Mouse (Mus musculus) small intestine, adult 2 months (tissue): ENCODE results near the gene Ass1. TPM values are rescaled to one million over a fixed set of nuclear protein-coding genes. Genes with fewer than 3 reads are reported as not detected.

Experiments used
- H3K27ac ChIP-seq: fragments of 200-500 bp; 2 replicates; pipeline ENCODE4 v1.5.1; 2012; ENCODE audit warnings: low read depth, low read length, control low read depth, inconsistent platforms; ENCODE audit not compliant: insufficient read depth
- H3K27me3 ChIP-seq: fragments of 200-500 bp; 2 replicates; pipeline ENCODE4 v1.6.1; 2012; ENCODE audit warnings: mild to moderate bottlenecking, moderate library complexity, low read length, inconsistent platforms; ENCODE audit not compliant: control insufficient read depth, insufficient read depth
- H3K36me3 ChIP-seq: fragments of 200-500 bp; 2 replicates; pipeline ENCODE4 v1.6.1; 2012; ENCODE audit warnings: mild to moderate bottlenecking, low read length, control low read depth, inconsistent platforms; ENCODE audit not compliant: control insufficient read depth, insufficient read depth
- H3K4me1 ChIP-seq: fragments of 200-500 bp; 2 replicates; pipeline ENCODE4 v1.6.1; 2012; ENCODE audit warnings: low read length, inconsistent platforms, mixed read lengths; ENCODE audit not compliant: control insufficient read depth, insufficient read depth, insufficient read length
- H3K4me3 ChIP-seq: fragments of 200-500 bp; 2 replicates; pipeline ENCODE4 v1.5.1; 2012; ENCODE audit warnings: low read depth, mild to moderate bottlenecking, control low read depth, inconsistent platforms, low read length, moderate library complexity
- CTCF ChIP-seq: fragments of 200-500 bp; IDR thresholded peaks from 2 replicates; pipeline ENCODE4 v1.5.1; 2012; ENCODE audit warnings: low read depth, mild to moderate bottlenecking, control low read depth, inconsistent platforms, low read length, moderate library complexity, mixed read lengths; ENCODE audit not compliant: insufficient replicate concordance, insufficient read length; ENCODE audit errors: extremely low read depth
- POLR2A ChIP-seq: fragments of 200-500 bp; IDR thresholded peaks from 2 replicates; pipeline ENCODE4 v1.6.1; 2012; ENCODE audit warnings: low read depth, mild to moderate bottlenecking, control low read depth, inconsistent platforms, low read length, moderate library complexity
- WGBS: fragments of 180-500 bp; shearing (Covaris S2); methylation state at CpG from one replicate; pipeline ENCODE4 v1.1.7; 2018; 5-methylcytosine and 5-hydroxymethylcytosine counted together
- polyA plus RNA-seq: library from polyadenylated mRNA; depleted of rRNA; stranded (reverse); fragments of >200 nt; gene quantifications from 2 replicates; pipeline ENCODE4 v1.2.3, GENCODE M21; 2012

Gene Ass1
- polyA plus RNA-seq, 1 experiment, result 5.2 TPM

GRCm38 (mm10) chr2:31458989-31459936, 10.7 kb upstream of the Ass1 start:
- 17% methylated on average over 16 of the region's 16 CpGs for WGBS
- no peak for TF ChIP-seq CTCF
- no peak for TF ChIP-seq POLR2A
- H3K4me1 ChIP-seq, result peaks cover 9% of the 10 kb centered on the region
- no peaks in the 10 kb centered on the region for H3K36me3 ChIP-seq
- peaks cover 11% of the 10 kb centered on the region; the same call in 1 of the 2 replicates for H3K27me3 ChIP-seq
- no peak overlapping the region for H3K4me3 ChIP-seq
- H3K27ac ChIP-seq, result no peak overlapping the region

GRCm38 (mm10) chr2:31460025-31460571, 9.9 kb upstream of the Ass1 start:
- Histone ChIP-seq H3K4me1 (peaks cover 9% of the 10 kb centered on the region), H3K36me3 (no peaks in the 10 kb centered on the region), H3K27me3 (peaks cover 11% of the 10 kb centered on the region; the same call in 1 of the 2 replicates), H3K27ac (no peak overlapping the region), H3K4me3 (peak overlapping the region; percentile 55)
- 9% methylated on average over 48 of the region's 48 CpGs for WGBS
- 0 out of 2 replicates have a peak, but pooled peaks have one; percentile 9 for TF ChIP-seq POLR2A
- peak; percentile 25; the same call in 1 of the 2 replicates for TF ChIP-seq CTCF

DNA sequence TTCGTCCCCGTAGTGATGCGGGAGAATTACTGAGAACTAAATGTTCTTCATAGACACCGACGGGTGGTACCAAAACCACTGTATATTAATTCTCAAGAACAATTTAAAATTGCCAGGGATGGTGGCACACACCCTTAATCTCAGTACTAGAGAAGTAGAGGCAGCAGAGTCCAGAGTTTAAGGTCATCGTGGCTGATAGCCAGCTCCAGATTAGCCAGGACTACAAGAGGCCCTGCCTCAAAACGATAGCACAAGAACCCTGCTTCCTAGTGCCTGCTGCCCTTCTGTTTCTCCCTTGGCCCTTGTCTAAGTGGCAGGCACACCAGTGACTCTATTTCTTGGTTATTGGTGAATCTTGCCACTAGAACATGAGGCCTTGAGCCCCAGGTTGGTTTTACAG, 9.1 kb upstream of the Ass1 start:
- H3K27ac ChIP-seq, result no peak overlapping the region
- WGBS, result 66% methylated on average over 7 of the region's 7 CpGs
- TF ChIP-seq POLR2A (no peak), CTCF (no peak)

GRCm38 (mm10) chr2:31462051-31462450, 8.0 kb upstream of the Ass1 start:
- 39% methylated on average over 8 of the region's 8 CpGs for whole genome bisulfite sequencing
- Histone ChIP-seq H3K27ac (no peak overlapping the region), H3K36me3 (no peaks in the 10 kb centered on the region), H3K27me3 (peaks cover 11% of the 10 kb centered on the region; the same call in 1 of the 2 replicates), H3K4me1 (peaks cover 6% of the 10 kb centered on the region), H3K4me3 (no peak overlapping the region)
- no peak for TF ChIP-seq CTCF
- no peak for TF ChIP-seq POLR2A

More for the DNA sequence above, 9.1 kb upstream of the Ass1 start:
- peaks cover 6% of the 10 kb centered on the region for H3K4me1 ChIP-seq
- peaks cover 11% of the 10 kb centered on the region; the same call in 1 of the 2 replicates for H3K27me3 ChIP-seq
- H3K36me3 ChIP-seq, result no peaks in the 10 kb centered on the region
- no peak overlapping the region for H3K4me3 ChIP-seq

DNA sequence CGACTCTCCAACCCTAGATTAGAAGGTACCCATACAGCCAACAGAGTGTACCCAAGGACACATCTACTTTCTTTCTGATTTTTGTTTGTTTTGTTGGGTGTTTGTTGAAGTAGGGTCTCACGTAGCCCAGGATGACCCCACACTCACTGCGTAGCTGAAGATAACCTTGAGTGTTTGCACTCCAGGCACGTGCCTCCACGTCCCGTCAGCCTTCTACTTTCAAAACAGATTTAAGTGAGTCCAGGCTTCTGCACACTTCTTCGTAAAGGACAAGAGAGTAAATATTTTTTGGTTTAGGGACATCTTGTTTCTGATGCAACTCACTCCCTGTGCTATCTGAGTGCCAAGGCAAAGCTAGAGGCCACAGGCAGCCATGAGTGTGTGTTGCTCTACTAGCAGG, 6.8 kb upstream of the Ass1 start:
- Histone ChIP-seq H3K27ac (no peak overlapping the region), H3K27me3 (peaks cover 11% of the 10 kb centered on the region; the same call in 1 of the 2 replicates), H3K36me3 (no peaks in the 10 kb centered on the region), H3K4me1 (peaks cover 6% of the 10 kb centered on the region), H3K4me3 (no peak overlapping the region)
- 70% methylated on average over 7 of the region's 7 CpGs for WGBS
- no peak for TF ChIP-seq POLR2A
- TF ChIP-seq CTCF, result no peak

GRCm38 (mm10) chr2:31463696-31464528, 6.1 kb upstream of the Ass1 start:
- no peak for TF ChIP-seq POLR2A
- TF ChIP-seq CTCF, result no peak
- WGBS, result 23% methylated on average over 8 of the region's 8 CpGs
- H3K36me3 ChIP-seq, result no peaks in the 10 kb centered on the region
- no peak overlapping the region for H3K4me3 ChIP-seq
- H3K27ac ChIP-seq, result no peak overlapping the region
- peaks cover 6% of the 10 kb centered on the region for H3K4me1 ChIP-seq
- H3K27me3 ChIP-seq, result peaks cover 11% of the 10 kb centered on the region; the same call in 1 of the 2 replicates
